Mouse (Mus musculus) liver, postnatal 0 days (tissue): ENCODE data around the gene Cpt1a.

Source experiments
- CTCF ChIP-seq: sonication (generic); IDR thresholded peaks from 2 replicates; pipeline ENCODE4 v1.5.1; 2016; ENCODE audit warnings: antibody characterized with exemption, low read depth
- EP300 ChIP-seq: IDR thresholded peaks from 2 replicates; pipeline ENCODE4 v1.6.1; 2016; ENCODE audit warnings: antibody characterized with exemption, low read depth, mild to moderate bottlenecking

- no peak for TF ChIP-seq CTCF
- TF ChIP-seq EP300 = no peak
Measured at GRCm38 (mm10) chr19:3282572-3283467, 39.3 kb upstream of the Cpt1a start, which contains the start of the genes Mrpl21 and Ighmbp2.
